Mouse (Mus musculus) E14TG2a.4 (cell line): ENCODE data around the gene Bphl.

ENCODE experiments used
- CTCF ChIP-seq: conservative IDR thresholded peaks from 2 replicates; pipeline ENCODE4 v1.5.1; 2014; ENCODE audit warnings: low read length
- NANOG ChIP-seq: IDR thresholded peaks from 2 replicates; pipeline ENCODE4 v1.6.1; 2014; ENCODE audit warnings: borderline replicate concordance, low read length, mixed read lengths
- POU5F1 ChIP-seq: IDR thresholded peaks from 2 replicates; pipeline ENCODE4 v1.6.1; 2014; ENCODE audit warnings: low read length, borderline replicate concordance

DNA sequence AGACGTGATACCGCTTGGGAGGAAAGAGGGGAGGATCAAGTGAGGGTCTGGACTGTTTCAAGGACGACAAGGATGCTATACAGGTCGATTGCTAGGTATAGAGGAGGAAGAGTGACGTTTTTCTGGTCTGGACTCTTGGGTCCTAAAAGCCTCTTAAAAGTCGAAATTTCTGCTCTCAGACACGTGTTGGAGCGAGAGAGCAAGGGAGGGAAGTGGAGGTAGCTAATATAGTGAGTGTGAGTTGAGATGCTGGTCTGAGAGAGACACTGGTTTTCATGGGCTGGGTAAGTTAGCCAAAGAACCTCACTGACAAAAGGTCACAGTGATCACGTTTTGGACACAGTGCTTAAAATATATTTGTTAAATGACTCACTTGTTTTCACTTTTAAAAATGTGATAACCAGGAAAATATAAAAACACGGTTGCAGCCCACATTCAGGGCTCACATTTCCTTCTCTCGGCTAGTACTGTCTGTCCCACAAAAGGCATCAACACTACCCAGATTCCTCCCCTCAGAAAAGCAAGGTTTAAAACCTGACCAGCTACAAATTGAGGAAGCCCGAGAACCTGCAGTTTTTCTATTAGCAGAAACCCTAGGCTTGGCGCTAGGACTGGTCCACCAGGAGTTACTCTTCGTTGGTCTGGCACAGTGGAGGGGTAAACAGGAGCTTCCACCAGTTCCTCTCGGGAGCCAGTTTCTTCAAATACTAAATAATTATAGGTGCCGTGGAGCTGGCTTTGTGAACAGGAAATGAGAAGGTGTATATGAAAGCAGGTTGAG is 41.3 kb downstream of the Bphl start:
- TF ChIP-seq CTCF (no peak), NANOG (no peak), POU5F1 (no peak)
